Mouse (Mus musculus) embryonic facial prominence, embryonic 14.5 days (tissue): ENCODE results near the gene Ccnyl1. TPM values are rescaled to one million over a fixed set of nuclear protein-coding genes. Genes with fewer than 3 reads are reported as not detected.

Experiments used
- ATAC-seq: fragments of 200-750 bp; cut with Nextera tagmentation; 2 replicates; pipeline ENCODE4 v1.8.0; 2017; ENCODE audit warnings: low read depth, moderate number of reproducible peaks, moderate TSS enrichment
- DNase-seq: peaks from one replicate; pipeline ENCODE4 v3.0.0-alpha.2; 2015; ENCODE audit warnings: low spot score
- H3K27ac ChIP-seq: fragments of 300-500 bp; sonication (generic); replicated peaks from 2 replicates; pipeline ENCODE4 v1.5.1; 2014; ENCODE audit warnings: low read depth, mild to moderate bottlenecking, low read length, moderate library complexity
- H3K27me3 ChIP-seq: fragments of 300-500 bp; sonication (generic); replicated peaks from 2 replicates; pipeline ENCODE4 v1.6.1; 2014; ENCODE audit warnings: low read length; ENCODE audit not compliant: control insufficient read depth, insufficient read depth
- H3K36me3 ChIP-seq: fragments of 300-500 bp; sonication (generic); 2 replicates; pipeline ENCODE4 v1.6.1; 2014; ENCODE audit warnings: low read length, mixed read lengths; ENCODE audit not compliant: control insufficient read depth, insufficient read depth
- H3K4me1 ChIP-seq: fragments of 300-500 bp; sonication (generic); 2 replicates; pipeline ENCODE4 v1.6.1; 2014; ENCODE audit warnings: antibody characterized with exemption, low read length; ENCODE audit not compliant: control insufficient read depth, insufficient read depth
- H3K4me2 ChIP-seq: fragments of 300-500 bp; sonication (generic); 2 replicates; pipeline ENCODE4 v1.6.1; 2014; ENCODE audit warnings: low read depth, mild to moderate bottlenecking, low read length, moderate library complexity, mixed read lengths
- H3K4me3 ChIP-seq: fragments of 300-500 bp; sonication (generic); 2 replicates; pipeline ENCODE4 v1.5.1; 2014; ENCODE audit warnings: low read depth, mild to moderate bottlenecking, low read length
- H3K9ac ChIP-seq: fragments of 300-500 bp; sonication (generic); 2 replicates; pipeline ENCODE4 v1.6.1; 2014; ENCODE audit warnings: low read depth, mild to moderate bottlenecking, low read length, moderate library complexity, mixed read lengths
- H3K9me3 ChIP-seq: fragments of 300-500 bp; sonication (generic); 2 replicates; pipeline ENCODE4 v1.6.1; 2016; ENCODE audit warnings: low read length; ENCODE audit not compliant: control insufficient read depth
- WGBS: fragments of 180-500 bp; shearing (Covaris S2); extraction: QIAGEN DNeasy Blood & Tissue Kit; methylation state at CpG from one replicate; pipeline ENCODE4 v1.1.7; 2014; 5-methylcytosine and 5-hydroxymethylcytosine counted together
- polyA plus RNA-seq: library from polyadenylated mRNA; unstranded; fragments of >200 nt; fragmentation: Nextera tagmentation; extraction: Ambion mirVana; gene quantifications from 2 replicates; pipeline ENCODE4 v1.2.1, GENCODE M21; 2014

Gene Ccnyl1
- polyA plus RNA-seq, 1 experiment from 2014 or later: 8.3 TPM

DNA sequence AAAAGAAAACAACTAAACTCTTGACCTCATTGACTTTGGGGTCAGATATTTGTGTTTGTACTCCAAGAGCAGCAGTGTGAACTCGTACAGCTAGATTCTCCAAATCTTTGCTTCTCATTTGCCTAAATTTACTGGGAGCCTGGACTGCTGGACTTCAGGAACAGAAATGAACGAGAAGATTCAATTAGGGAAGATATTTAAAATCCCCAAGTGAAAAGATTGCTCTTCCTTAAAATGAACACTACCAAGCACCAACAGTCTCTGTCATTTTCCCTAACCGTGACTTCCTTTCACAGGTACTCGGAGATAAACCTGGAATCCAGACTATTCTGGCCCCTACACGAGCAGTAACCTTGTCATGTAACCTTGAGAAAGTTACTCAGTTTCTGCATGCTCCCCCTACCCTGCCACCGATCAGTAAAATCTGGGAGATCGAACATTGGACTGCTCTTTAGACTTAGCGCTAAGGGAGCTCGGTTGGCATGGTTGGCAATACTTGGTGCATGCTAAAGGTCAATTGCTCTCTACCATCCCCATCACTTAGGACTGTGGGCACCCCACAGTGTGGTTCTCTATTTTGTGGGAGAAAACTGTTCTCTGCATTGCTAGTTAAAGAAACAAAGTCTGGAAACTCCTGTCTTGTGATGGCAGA, 568 bp upstream of the Ccnyl1 start:
- H3K4me2 ChIP-seq: peak overlapping the region; percentile 83
- 22% methylated on average over 9 of the region's 9 CpGs for WGBS
- no peaks in the 10 kb centered on the region for H3K9me3 ChIP-seq
- DNase-seq (no peak), ATAC-seq (no peak)
- H3K4me3 ChIP-seq: peak overlapping the region; percentile 85
- peak overlapping the region; percentile 62 for H3K9ac ChIP-seq
- peaks cover 15% of the 10 kb centered on the region for H3K4me1 ChIP-seq
- H3K36me3 ChIP-seq: no peaks in the 10 kb centered on the region
- H3K27me3 ChIP-seq: no peaks in the 10 kb centered on the region
- H3K27ac ChIP-seq: peak overlapping the region; percentile 39; the same call in 1 of the 2 replicates

DNA sequence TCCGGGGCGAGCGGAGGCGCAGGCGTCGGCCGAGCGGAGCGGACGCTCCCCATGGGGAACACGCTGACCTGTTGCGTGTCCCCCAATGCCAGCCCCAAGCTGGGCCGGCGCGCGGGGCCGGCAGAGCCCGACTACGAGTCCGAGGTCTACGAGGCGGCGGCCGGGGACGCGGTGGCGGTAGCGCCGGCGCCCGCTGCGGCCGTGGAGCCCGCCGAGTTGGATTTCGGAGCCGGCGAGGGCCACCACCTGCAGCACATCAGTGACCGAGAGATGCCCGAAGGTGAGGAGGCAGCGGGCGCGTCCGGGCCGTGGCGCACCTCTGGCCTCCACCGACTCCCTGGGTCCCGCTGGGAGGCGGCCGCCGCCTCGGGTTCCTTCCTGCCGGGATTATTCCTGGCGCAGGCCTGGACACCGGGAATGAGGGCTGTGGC, 881 bp downstream of the Ccnyl1 start:
- 0% methylated on average over 6 of the region's 55 CpGs for WGBS
- DNase-seq: no peak
- H3K4me2 ChIP-seq: peak overlapping the region; percentile 87
- H3K36me3 ChIP-seq: no peaks in the 10 kb centered on the region
- no peaks in the 10 kb centered on the region for H3K27me3 ChIP-seq
- peaks cover 15% of the 10 kb centered on the region for H3K4me1 ChIP-seq
- peak overlapping the region; percentile 83 for H3K9ac ChIP-seq
- peak overlapping the region; percentile 85 for H3K4me3 ChIP-seq
- H3K9me3 ChIP-seq: no peaks in the 10 kb centered on the region
- ATAC-seq: 0 out of 2 replicates have a peak, but pooled peaks have one; percentile 1
- H3K27ac ChIP-seq: peak overlapping the region; percentile 68; the same call in 1 of the 2 replicates

DNA sequence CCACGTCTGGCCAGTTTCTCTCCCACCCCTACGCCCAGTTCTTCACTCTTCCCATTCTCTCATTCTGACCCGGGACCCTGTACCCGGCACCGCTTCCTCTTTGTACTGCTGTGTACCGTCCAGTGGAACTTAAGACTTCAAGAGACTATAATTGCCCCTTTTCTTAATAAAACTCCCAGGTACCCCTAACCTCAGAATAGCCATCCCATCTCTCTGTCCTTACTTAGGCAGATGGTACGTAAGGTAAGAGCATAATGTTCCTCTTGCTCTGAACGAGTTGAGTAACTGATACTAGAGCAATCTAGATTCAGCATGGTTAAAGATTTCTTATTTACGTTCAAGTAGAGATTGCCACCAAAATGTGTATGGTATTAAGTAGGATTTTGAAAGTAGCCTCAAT, 1.3 kb downstream of the Ccnyl1 start:
- H3K4me3 ChIP-seq: peak overlapping the region; percentile 85
- no peaks in the 10 kb centered on the region for H3K27me3 ChIP-seq
- DNase-seq (no peak), ATAC-seq (no peak)
- peak overlapping the region; percentile 87 for H3K4me2 ChIP-seq
- H3K9me3 ChIP-seq: no peaks in the 10 kb centered on the region
- 1% methylated on average over 9 of the region's 9 CpGs for WGBS
- H3K36me3 ChIP-seq: no peaks in the 10 kb centered on the region
- H3K9ac ChIP-seq: peak overlapping the region; percentile 83
- peaks cover 15% of the 10 kb centered on the region for H3K4me1 ChIP-seq
- H3K27ac ChIP-seq: no peak overlapping the region

DNA sequence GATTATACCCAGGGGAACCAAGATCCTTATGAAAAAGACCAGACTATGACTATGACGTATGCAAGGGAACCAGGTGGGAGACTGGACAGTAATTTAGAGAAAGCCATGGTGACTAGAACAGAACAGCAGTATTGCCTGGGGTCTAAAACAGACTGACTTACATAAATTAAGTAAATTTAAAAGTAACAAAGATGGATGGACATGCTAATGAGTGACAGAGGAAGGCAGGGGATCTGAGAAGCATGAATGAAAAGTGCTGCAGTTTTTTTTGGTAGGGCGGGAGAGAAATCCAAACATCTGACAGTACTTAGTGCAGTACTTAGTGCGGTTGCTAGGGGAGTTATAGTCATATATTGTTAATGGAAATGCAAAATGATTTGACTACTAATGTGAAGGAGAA, 4.9 kb downstream of the Ccnyl1 start:
- Histone ChIP-seq H3K4me3 (no peak overlapping the region), H3K4me2 (no peak overlapping the region), H3K27ac (no peak overlapping the region), H3K9ac (no peak overlapping the region), H3K27me3 (no peaks in the 10 kb centered on the region), H3K36me3 (no peaks in the 10 kb centered on the region), H3K4me1 (peaks cover 7% of the 10 kb centered on the region), H3K9me3 (no peaks in the 10 kb centered on the region)
- 65% methylated on average over 3 of the region's 3 CpGs for WGBS
- ATAC-seq (no peak), DNase-seq (no peak)

DNA sequence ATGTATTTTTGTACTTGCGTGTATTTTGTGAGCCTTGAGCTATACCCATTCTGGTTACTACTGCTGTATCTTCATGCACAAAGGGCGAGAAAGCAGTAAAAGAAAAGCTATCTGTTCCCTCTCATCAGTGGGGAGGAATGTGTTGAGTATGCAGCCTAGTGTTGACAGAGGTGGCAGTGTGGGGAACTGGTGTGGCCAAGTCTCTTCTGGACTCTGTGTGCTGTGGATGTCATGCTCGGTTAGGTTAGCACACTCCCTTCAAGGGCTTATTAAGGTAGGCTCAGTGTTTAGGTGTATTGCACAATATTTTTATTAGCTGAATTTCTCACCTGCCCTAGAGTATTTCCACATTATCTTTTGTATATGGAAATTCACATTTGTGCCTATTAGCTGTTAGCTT, 11.5 kb downstream of the Ccnyl1 start:
- Histone ChIP-seq H3K27ac (no peak overlapping the region), H3K9ac (no peak overlapping the region), H3K9me3 (no peaks in the 10 kb centered on the region), H3K4me3 (no peak overlapping the region), H3K4me1 (no peaks in the 10 kb centered on the region), H3K36me3 (peaks cover 27% of the 10 kb centered on the region), H3K4me2 (no peak overlapping the region), H3K27me3 (no peaks in the 10 kb centered on the region)
- WGBS: 84% methylated on average over 3 of the region's 3 CpGs
- no peak for ATAC-seq
- DNase-seq: no peak

DNA sequence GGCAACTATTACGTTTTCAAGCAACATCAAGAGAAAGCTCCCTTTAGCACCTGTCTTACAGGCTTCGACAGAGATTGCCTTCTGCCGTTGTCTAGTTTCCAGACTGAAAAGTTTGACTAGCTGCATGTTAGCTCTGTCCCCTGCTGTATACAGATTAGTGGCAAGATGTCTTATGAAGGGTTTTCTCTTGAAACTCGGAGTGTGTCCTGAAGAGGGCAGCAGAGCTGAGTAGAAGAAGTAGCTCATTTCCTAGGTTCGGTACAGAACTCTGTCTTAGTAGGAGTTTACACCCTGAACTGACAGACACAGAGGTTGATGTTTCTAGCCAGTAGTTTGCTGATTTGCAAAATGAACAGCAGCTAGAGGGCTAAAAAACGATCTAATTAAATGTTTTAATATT, 15.0 kb downstream of the Ccnyl1 start:
- Histone ChIP-seq H3K9me3 (no peaks in the 10 kb centered on the region), H3K4me1 (no peaks in the 10 kb centered on the region), H3K27ac (no peak overlapping the region), H3K27me3 (no peaks in the 10 kb centered on the region), H3K9ac (no peak overlapping the region), H3K4me3 (no peak overlapping the region), H3K4me2 (no peak overlapping the region), H3K36me3 (peaks cover 32% of the 10 kb centered on the region)
- ATAC-seq (0 out of 2 replicates have a peak, but pooled peaks have one; percentile 41), DNase-seq (peak; percentile 79)
- WGBS: 44% methylated on average over 6 of the region's 6 CpGs

DNA sequence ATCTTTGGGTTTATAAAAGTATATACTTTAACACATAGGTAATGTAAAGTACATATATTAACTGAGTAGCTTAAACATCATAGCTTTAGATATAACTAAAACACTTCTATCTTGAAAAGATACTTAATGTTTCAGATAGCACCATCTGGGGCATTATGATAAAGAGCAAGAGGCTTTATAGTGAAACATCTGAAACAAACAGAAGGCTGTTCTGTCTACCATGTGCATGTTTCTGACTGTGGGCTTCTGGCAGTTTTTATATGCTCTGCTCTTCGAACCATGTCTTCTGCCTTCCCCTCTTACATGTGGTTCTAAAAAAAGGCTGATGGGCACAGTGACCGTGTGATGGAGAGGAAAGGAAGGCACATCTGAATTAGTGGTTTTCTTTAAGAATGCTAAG, 16.4 kb downstream of the Ccnyl1 start:
- no peak for DNase-seq
- Histone ChIP-seq H3K9ac (no peak overlapping the region), H3K36me3 (peaks cover 27% of the 10 kb centered on the region), H3K9me3 (no peaks in the 10 kb centered on the region), H3K4me3 (no peak overlapping the region), H3K4me1 (no peaks in the 10 kb centered on the region), H3K27me3 (no peaks in the 10 kb centered on the region), H3K4me2 (no peak overlapping the region), H3K27ac (no peak overlapping the region)
- 91% methylated on average over 2 of the region's 2 CpGs for WGBS
- ATAC-seq: no peak

DNA sequence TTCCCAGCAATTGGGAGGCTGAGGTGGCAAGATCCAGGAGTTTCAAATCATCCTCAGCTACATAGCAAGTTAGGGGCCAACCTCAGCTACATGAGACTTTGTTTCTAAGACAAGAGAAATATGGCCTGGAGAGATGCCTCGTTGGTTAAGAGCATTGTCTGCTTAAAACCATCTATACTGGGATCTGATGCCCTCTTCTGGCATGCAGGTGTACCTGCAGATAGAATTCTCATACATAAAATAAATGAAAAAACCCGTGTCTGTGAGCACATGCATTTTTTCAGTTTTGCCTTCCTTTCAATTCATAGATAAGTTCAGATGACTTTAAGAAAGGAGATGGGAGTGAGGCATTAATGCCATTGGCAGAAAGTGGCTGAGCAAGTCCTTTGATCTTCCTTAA, 19.6 kb downstream of the Ccnyl1 start:
- Histone ChIP-seq H3K27ac (no peak overlapping the region), H3K4me2 (no peak overlapping the region), H3K27me3 (no peaks in the 10 kb centered on the region), H3K4me1 (no peaks in the 10 kb centered on the region), H3K9ac (no peak overlapping the region), H3K4me3 (no peak overlapping the region), H3K9me3 (no peaks in the 10 kb centered on the region), H3K36me3 (peaks cover 16% of the 10 kb centered on the region)
- DNase-seq (peak; percentile 39), ATAC-seq (no peak)
- 13% methylated on average over 2 of the region's 2 CpGs for WGBS
